Mouse (Mus musculus) C2C12 (cell line): ENCODE measurements around the gene Hist1h2ae.

Experiments
- CEBPB ChIP-seq: IDR thresholded peaks from one replicate; pipeline ENCODE4 v1.6.1; 2011; ENCODE audit warnings: low read depth, mild to moderate bottlenecking, control low read depth, moderate library complexity
- CTCF ChIP-seq: IDR thresholded peaks from one replicate; pipeline ENCODE4 v1.5.1; 2011; ENCODE audit not compliant: control insufficient read depth, insufficient read depth, insufficient read length
- FOSL1 ChIP-seq: IDR thresholded peaks from one replicate; pipeline ENCODE4 v1.8.0; 2011; ENCODE audit warnings: mild to moderate bottlenecking, low read length; ENCODE audit not compliant: poor library complexity, insufficient read depth, severe bottlenecking
- MAX ChIP-seq: IDR thresholded peaks from one replicate; pipeline ENCODE4 v1.6.1; 2011; ENCODE audit warnings: mild to moderate bottlenecking, control low read depth
- MYOD1 ChIP-seq: IDR thresholded peaks from one replicate; pipeline ENCODE4 v1.6.1; 2011; ENCODE audit warnings: low read depth; ENCODE audit not compliant: control insufficient read depth, insufficient read length
- MYOG ChIP-seq: IDR thresholded peaks from one replicate; pipeline ENCODE4 v1.6.1; 2011; ENCODE audit not compliant: control insufficient read depth, insufficient read length; ENCODE audit errors: extremely low read depth
- USF1 ChIP-seq: IDR thresholded peaks from one replicate; pipeline ENCODE4 v1.6.1; 2011; ENCODE audit warnings: low read depth, mild to moderate bottlenecking, control low read depth, moderate library complexity

- TF ChIP-seq CTCF (no peak), MAX (no peak), MYOG (no peak), USF1 (no peak), FOSL1 (no peak), MYOD1 (no peak), CEBPB (no peak)
These were observed 14.0 kb upstream of the Hist1h2ae start for GRCm38 (mm10) chr13:23585029-23585441.
